Mouse (Mus musculus) CH12.LX (cell line): Measurements from ENCODE around the gene Prr5.

Source experiments
- CTCF ChIP-seq, 2 experiments: IDR thresholded peaks in 1 of 2; conservative IDR thresholded peaks in 1 of 2; 2 replicates each; pipeline ENCODE4 v1.5.1; 2011 to 2012; ENCODE audit warnings: low read depth in 2 of 2, low read length in 2 of 2, improper control_type of control experiment in 1 of 2, inconsistent platforms in 1 of 2, mild to moderate bottlenecking in 1 of 2, moderate library complexity in 1 of 2
- UBTF ChIP-seq: IDR thresholded peaks from 2 replicates; pipeline ENCODE4 v1.6.1; 2012; ENCODE audit warnings: low read depth, mild to moderate bottlenecking, inconsistent platforms, low read length, improper control_type of control experiment, moderate library complexity

- TF ChIP-seq CTCF (conservative IDR thresholded peaks at IDR 0.05 in 1 of 2, IDR thresholded peaks at IDR 0.05 in 1 of 2; ENCODE audit: low read depth in 2 of 2, low read length in 2 of 2), result no peak
- TF ChIP-seq UBTF, result no peak
Observed at GRCm38 (mm10) chr15:84684520-84684919, 15.1 kb downstream of the Prr5 start.
